Mouse (Mus musculus) intestine, embryonic 15.5 days (tissue): ENCODE results near the gene Gab2. TPM values are rescaled to one million over a fixed set of nuclear protein-coding genes. Genes with fewer than 3 reads are reported as not detected.

ENCODE experiments used
- ATAC-seq: fragments of 200-750 bp; cut with Nextera tagmentation; 2 replicates; pipeline ENCODE4 v1.8.0; 2017; ENCODE audit warnings: moderate TSS enrichment, moderate library complexity
- H3K27ac ChIP-seq: fragments of 300-500 bp; sonication (generic); 2 replicates; pipeline ENCODE4 v1.5.1; 2015; ENCODE audit warnings: mild to moderate bottlenecking, inconsistent platforms
- H3K27me3 ChIP-seq: fragments of 300-500 bp; sonication (generic); replicated peaks from 2 replicates; pipeline ENCODE4 v1.6.1; 2015; ENCODE audit warnings: inconsistent platforms
- H3K36me3 ChIP-seq: fragments of 300-500 bp; sonication (generic); 2 replicates; pipeline ENCODE4 v1.6.1; 2015; ENCODE audit warnings: inconsistent platforms
- H3K4me1 ChIP-seq: fragments of 300-500 bp; sonication (generic); replicated peaks from 2 replicates; pipeline ENCODE4 v1.6.1; 2015; ENCODE audit warnings: inconsistent platforms
- H3K4me2 ChIP-seq: fragments of 300-500 bp; sonication (generic); replicated peaks from 2 replicates; pipeline ENCODE4 v1.6.1; 2015; ENCODE audit warnings: mild to moderate bottlenecking, inconsistent platforms
- H3K4me3 ChIP-seq: fragments of 300-500 bp; sonication (generic); replicated peaks from 2 replicates; pipeline ENCODE4 v1.5.1; 2015; ENCODE audit warnings: inconsistent platforms
- H3K9ac ChIP-seq: fragments of 300-500 bp; sonication (generic); 2 replicates; pipeline ENCODE4 v1.6.1; 2015; ENCODE audit warnings: inconsistent platforms
- H3K9me3 ChIP-seq: fragments of 300-500 bp; sonication (generic); 2 replicates; pipeline ENCODE4 v1.6.1; 2016; ENCODE audit warnings: inconsistent platforms
- WGBS: fragments of 180-500 bp; shearing (Covaris S2); methylation state at CpG from one replicate; pipeline ENCODE4 v1.1.7; 2015; 5-methylcytosine and 5-hydroxymethylcytosine counted together
- polyA plus RNA-seq: library from polyadenylated mRNA; unstranded; fragments of >200 nt; fragmentation: Nextera tagmentation; extraction: Ambion mirVana; gene quantifications from 2 replicates; pipeline ENCODE4 v1.2.1, GENCODE M21; 2015

Gab2 gene
- polyA plus RNA-seq, 1 experiment from 2014 or later = 7.7 TPM

- 95% methylated on average over 2 of the region's 2 CpGs for WGBS
- ATAC-seq = no peak
- Histone ChIP-seq H3K9ac (no peak overlapping the region), H3K4me1 (no peaks in the 10 kb centered on the region), H3K27ac (no peak overlapping the region), H3K4me3 (no peak overlapping the region), H3K27me3 (no peaks in the 10 kb centered on the region), H3K9me3 (no peaks in the 10 kb centered on the region), H3K4me2 (no peak overlapping the region), H3K36me3 (peaks cover 2% of the 10 kb centered on the region; the same call in 1 of the 2 replicates)
Observed at GRCm38 (mm10) chr7:97298279-97298678, 216.9 kb downstream of the Gab2 start.

GRCm38 (mm10) chr7:97298943-97299342, 217.6 kb downstream of the Gab2 start:
- peaks cover 2% of the 10 kb centered on the region; the same call in 1 of the 2 replicates for H3K36me3 ChIP-seq
- ATAC-seq = no peak
- no peaks in the 10 kb centered on the region for H3K9me3 ChIP-seq
- H3K27ac ChIP-seq = no peak overlapping the region
- no peak overlapping the region for H3K9ac ChIP-seq
- 81% methylated on average over 6 of the region's 6 CpGs for WGBS
- no peaks in the 10 kb centered on the region for H3K4me1 ChIP-seq
- H3K4me2 ChIP-seq = no peak overlapping the region
- H3K27me3 ChIP-seq = no peaks in the 10 kb centered on the region
- H3K4me3 ChIP-seq = no peak overlapping the region

- Histone ChIP-seq H3K36me3 (peaks cover 6% of the 10 kb centered on the region), H3K4me1 (no peaks in the 10 kb centered on the region), H3K4me3 (no peak overlapping the region), H3K4me2 (no peak overlapping the region), H3K27me3 (no peaks in the 10 kb centered on the region), H3K9ac (no peak overlapping the region), H3K27ac (no peak overlapping the region), H3K9me3 (no peaks in the 10 kb centered on the region)
- WGBS = 88% methylated on average over 2 of the region's 2 CpGs
- ATAC-seq = no peak
Observed at GRCm38 (mm10) chr7:97300914-97301313, 219.5 kb downstream of the Gab2 start.

- H3K4me1 ChIP-seq = no peaks in the 10 kb centered on the region
- H3K9ac ChIP-seq = no peak overlapping the region
- H3K9me3 ChIP-seq = no peaks in the 10 kb centered on the region
- H3K4me3 ChIP-seq = no peak overlapping the region
- WGBS = 87% methylated on average over 8 of the region's 8 CpGs
- H3K36me3 ChIP-seq = peaks cover 6% of the 10 kb centered on the region
- ATAC-seq = no peak
- H3K27ac ChIP-seq = no peak overlapping the region
- H3K27me3 ChIP-seq = no peaks in the 10 kb centered on the region
- no peak overlapping the region for H3K4me2 ChIP-seq
Observed at GRCm38 (mm10) chr7:97301321-97301720, 219.9 kb downstream of the Gab2 start.

- Histone ChIP-seq H3K9ac (no peak overlapping the region), H3K4me1 (no peaks in the 10 kb centered on the region), H3K4me3 (no peak overlapping the region), H3K27me3 (no peaks in the 10 kb centered on the region), H3K9me3 (no peaks in the 10 kb centered on the region), H3K36me3 (peaks cover 6% of the 10 kb centered on the region), H3K4me2 (no peak overlapping the region), H3K27ac (no peak overlapping the region)
- no peak for ATAC-seq
- WGBS = 83% methylated on average over 4 of the region's 4 CpGs
Observed at GRCm38 (mm10) chr7:97302261-97302660, 220.9 kb downstream of the Gab2 start.

- WGBS = 83% methylated on average over 4 of the region's 4 CpGs
- Histone ChIP-seq H3K4me2 (no peak overlapping the region), H3K36me3 (peaks cover 6% of the 10 kb centered on the region), H3K4me1 (no peaks in the 10 kb centered on the region), H3K9me3 (no peaks in the 10 kb centered on the region), H3K27ac (no peak overlapping the region), H3K4me3 (no peak overlapping the region), H3K9ac (no peak overlapping the region), H3K27me3 (no peaks in the 10 kb centered on the region)
- ATAC-seq = no peak
Observed at GRCm38 (mm10) chr7:97302876-97303275, 221.5 kb downstream of the Gab2 start.

GRCm38 (mm10) chr7:97303614-97304013, 222.2 kb downstream of the Gab2 start:
- Histone ChIP-seq H3K4me2 (no peak overlapping the region), H3K4me3 (no peak overlapping the region), H3K9me3 (no peaks in the 10 kb centered on the region), H3K4me1 (no peaks in the 10 kb centered on the region), H3K27ac (no peak overlapping the region), H3K9ac (no peak overlapping the region), H3K36me3 (peaks cover 10% of the 10 kb centered on the region), H3K27me3 (no peaks in the 10 kb centered on the region)
- WGBS = 78% methylated on average over 2 of the region's 2 CpGs
- no peak for ATAC-seq

- no peaks in the 10 kb centered on the region for H3K4me1 ChIP-seq
- H3K4me2 ChIP-seq = no peak overlapping the region
- H3K4me3 ChIP-seq = no peak overlapping the region
- no peak overlapping the region for H3K27ac ChIP-seq
- no peak for ATAC-seq
- H3K36me3 ChIP-seq = peaks cover 13% of the 10 kb centered on the region
- H3K9ac ChIP-seq = no peak overlapping the region
- H3K27me3 ChIP-seq = no peaks in the 10 kb centered on the region
- no peaks in the 10 kb centered on the region for H3K9me3 ChIP-seq
Observed at GRCm38 (mm10) chr7:97304471-97304870, 223.1 kb downstream of the Gab2 start.

DNA sequence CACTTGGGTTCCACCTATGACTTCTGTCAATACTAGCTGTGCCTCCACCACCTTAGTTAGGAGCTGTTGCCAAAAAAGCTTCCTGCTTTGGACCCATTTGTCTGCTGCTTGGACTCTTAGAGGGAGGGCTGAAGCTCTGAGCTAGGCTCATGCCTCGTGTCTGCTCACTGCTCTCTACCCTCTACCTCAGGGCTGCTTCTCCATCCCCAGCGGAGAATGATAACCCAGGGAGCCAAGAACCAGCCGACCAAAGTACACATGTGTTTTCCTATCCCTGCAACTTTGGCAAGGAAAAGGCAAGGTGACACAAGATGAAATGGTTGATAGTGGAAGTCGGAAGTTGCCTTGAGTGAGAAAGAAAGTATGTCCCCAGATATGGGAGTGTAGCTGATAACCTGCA, 223.8 kb downstream of the Gab2 start:
- no peak overlapping the region for H3K4me2 ChIP-seq
- no peak overlapping the region for H3K9ac ChIP-seq
- ATAC-seq = no peak
- H3K4me3 ChIP-seq = no peak overlapping the region
- H3K4me1 ChIP-seq = no peaks in the 10 kb centered on the region
- H3K27me3 ChIP-seq = no peaks in the 10 kb centered on the region
- no peaks in the 10 kb centered on the region for H3K9me3 ChIP-seq
- 79% methylated on average over 4 of the region's 4 CpGs for whole genome bisulfite sequencing
- H3K27ac ChIP-seq = no peak overlapping the region
- H3K36me3 ChIP-seq = peaks cover 13% of the 10 kb centered on the region

DNA sequence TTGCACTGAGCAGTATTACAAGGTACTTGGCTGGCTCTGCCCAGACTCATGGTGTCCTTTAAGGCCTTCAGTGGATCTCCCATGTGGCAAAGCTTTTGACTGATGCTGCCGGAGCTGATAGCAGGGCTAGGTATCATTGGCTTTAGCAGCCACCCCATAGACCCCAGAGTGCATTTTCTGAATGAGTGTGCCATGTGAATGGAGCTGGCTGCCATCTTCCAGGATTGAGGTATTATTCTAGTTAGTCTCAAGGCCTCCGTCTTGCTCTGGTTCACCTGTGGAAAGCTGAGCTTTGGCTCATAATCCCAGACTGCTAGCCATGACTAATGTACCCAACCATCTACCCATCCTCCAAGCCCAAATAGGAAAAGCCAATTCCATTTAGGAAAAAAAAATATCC, 225.4 kb downstream of the Gab2 start:
- Histone ChIP-seq H3K9me3 (no peaks in the 10 kb centered on the region), H3K4me3 (no peak overlapping the region), H3K9ac (no peak overlapping the region), H3K36me3 (peaks cover 13% of the 10 kb centered on the region), H3K27me3 (no peaks in the 10 kb centered on the region), H3K27ac (no peak overlapping the region), H3K4me2 (no peak overlapping the region), H3K4me1 (no peaks in the 10 kb centered on the region)
- no peak for ATAC-seq
- WGBS = 98% methylated on average over 2 of the region's 2 CpGs

GRCm38 (mm10) chr7:97307546-97307945, 226.2 kb downstream of the Gab2 start:
- H3K4me2 ChIP-seq = no peak overlapping the region
- peaks cover 13% of the 10 kb centered on the region for H3K36me3 ChIP-seq
- no peaks in the 10 kb centered on the region for H3K27me3 ChIP-seq
- WGBS = 83% methylated on average over 1 of the region's 1 CpGs
- no peak for ATAC-seq
- no peak overlapping the region for H3K27ac ChIP-seq
- no peaks in the 10 kb centered on the region for H3K4me1 ChIP-seq
- H3K9me3 ChIP-seq = no peaks in the 10 kb centered on the region
- no peak overlapping the region for H3K9ac ChIP-seq
- H3K4me3 ChIP-seq = no peak overlapping the region

DNA sequence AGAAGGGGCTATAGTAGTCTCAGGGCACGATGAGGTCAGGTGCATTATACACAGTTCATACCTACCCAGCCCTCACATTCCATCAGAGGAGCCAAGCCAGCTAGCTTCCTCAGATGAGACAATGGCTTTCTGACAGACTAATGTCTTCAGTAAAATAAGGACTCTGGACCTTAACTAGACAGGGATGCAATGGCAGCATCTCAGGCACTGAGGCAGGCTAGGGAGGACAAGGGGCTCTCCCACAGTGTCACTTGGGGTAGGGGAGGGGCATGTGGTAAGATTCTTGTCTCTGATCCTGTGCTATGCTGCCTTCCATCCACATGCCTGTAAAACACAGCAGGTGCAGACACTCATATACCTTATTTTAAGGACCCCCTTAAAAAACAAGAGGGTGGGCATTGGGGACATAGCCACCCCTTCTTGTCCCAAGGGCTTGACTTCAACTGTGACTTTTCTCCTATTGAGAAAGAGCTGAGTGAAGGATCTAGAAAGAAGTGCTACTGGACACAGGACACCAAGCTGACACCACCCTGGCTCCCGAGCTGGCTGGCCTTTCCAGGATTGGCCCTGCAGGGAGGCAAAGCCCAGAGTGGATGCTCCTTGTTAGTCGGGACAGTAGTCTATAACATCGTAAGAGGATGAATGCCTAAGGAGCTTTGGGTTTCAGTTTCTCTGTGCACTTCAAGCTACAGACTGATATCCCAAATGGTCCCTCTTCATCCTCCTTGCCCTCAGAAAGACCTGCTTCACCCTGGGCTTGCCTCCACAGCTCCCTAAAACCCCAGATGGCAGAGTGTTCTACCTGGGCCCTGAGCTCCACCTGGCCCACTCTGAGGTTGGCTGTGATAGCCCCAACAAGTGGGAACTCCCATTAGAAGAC, 228.3 kb downstream of the Gab2 start:
- no peaks in the 10 kb centered on the region for H3K4me1 ChIP-seq
- no peaks in the 10 kb centered on the region for H3K27me3 ChIP-seq
- H3K27ac ChIP-seq = no peak overlapping the region
- no peak for ATAC-seq
- no peak overlapping the region for H3K4me3 ChIP-seq
- peaks cover 7% of the 10 kb centered on the region for H3K36me3 ChIP-seq
- 82% methylated on average over 4 of the region's 4 CpGs for WGBS
- H3K9me3 ChIP-seq = no peaks in the 10 kb centered on the region
- no peak overlapping the region for H3K9ac ChIP-seq
- no peak overlapping the region for H3K4me2 ChIP-seq

GRCm38 (mm10) chr7:97310341-97310635, 228.9 kb downstream of the Gab2 start:
- no peak for ATAC-seq
- Histone ChIP-seq H3K27ac (no peak overlapping the region), H3K9me3 (no peaks in the 10 kb centered on the region), H3K4me1 (no peaks in the 10 kb centered on the region), H3K36me3 (peaks cover 7% of the 10 kb centered on the region), H3K4me3 (no peak overlapping the region), H3K4me2 (no peak overlapping the region), H3K9ac (no peak overlapping the region), H3K27me3 (no peaks in the 10 kb centered on the region)
- WGBS = 91% methylated on average over 3 of the region's 3 CpGs
